Mouse (Mus musculus) small intestine, adult 2 months (tissue): ENCODE results near the gene Ap3m1. TPM values are rescaled to one million over a fixed set of nuclear protein-coding genes. Genes with fewer than 3 reads are reported as not detected.

Experiments used
- H3K27ac ChIP-seq: fragments of 200-500 bp; 2 replicates; pipeline ENCODE4 v1.5.1; 2012; ENCODE audit warnings: low read depth, low read length, control low read depth, inconsistent platforms; ENCODE audit not compliant: insufficient read depth
- H3K27me3 ChIP-seq: fragments of 200-500 bp; 2 replicates; pipeline ENCODE4 v1.6.1; 2012; ENCODE audit warnings: mild to moderate bottlenecking, moderate library complexity, low read length, inconsistent platforms; ENCODE audit not compliant: control insufficient read depth, insufficient read depth
- H3K36me3 ChIP-seq: fragments of 200-500 bp; 2 replicates; pipeline ENCODE4 v1.6.1; 2012; ENCODE audit warnings: mild to moderate bottlenecking, low read length, control low read depth, inconsistent platforms; ENCODE audit not compliant: control insufficient read depth, insufficient read depth
- H3K4me1 ChIP-seq: fragments of 200-500 bp; 2 replicates; pipeline ENCODE4 v1.6.1; 2012; ENCODE audit warnings: low read length, inconsistent platforms, mixed read lengths; ENCODE audit not compliant: control insufficient read depth, insufficient read depth, insufficient read length
- H3K4me3 ChIP-seq: fragments of 200-500 bp; 2 replicates; pipeline ENCODE4 v1.5.1; 2012; ENCODE audit warnings: low read depth, mild to moderate bottlenecking, control low read depth, inconsistent platforms, low read length, moderate library complexity
- CTCF ChIP-seq: fragments of 200-500 bp; IDR thresholded peaks from 2 replicates; pipeline ENCODE4 v1.5.1; 2012; ENCODE audit warnings: low read depth, mild to moderate bottlenecking, control low read depth, inconsistent platforms, low read length, moderate library complexity, mixed read lengths; ENCODE audit not compliant: insufficient replicate concordance, insufficient read length; ENCODE audit errors: extremely low read depth
- POLR2A ChIP-seq: fragments of 200-500 bp; IDR thresholded peaks from 2 replicates; pipeline ENCODE4 v1.6.1; 2012; ENCODE audit warnings: low read depth, mild to moderate bottlenecking, control low read depth, inconsistent platforms, low read length, moderate library complexity
- WGBS: fragments of 180-500 bp; shearing (Covaris S2); methylation state at CpG from one replicate; pipeline ENCODE4 v1.1.7; 2018; 5-methylcytosine and 5-hydroxymethylcytosine counted together
- polyA plus RNA-seq: library from polyadenylated mRNA; depleted of rRNA; stranded (reverse); fragments of >200 nt; gene quantifications from 2 replicates; pipeline ENCODE4 v1.2.3, GENCODE M21; 2012

Ap3m1 gene
- polyA plus RNA-seq, 1 experiment = 8.8 TPM

- Histone ChIP-seq H3K27ac (no peak overlapping the region), H3K36me3 (no peaks in the 10 kb centered on the region), H3K27me3 (no peaks in the 10 kb centered on the region), H3K4me3 (no peak overlapping the region), H3K4me1 (peaks cover 4% of the 10 kb centered on the region; the same call in 1 of the 2 replicates)
- 93% methylated on average over 5 of the region's 5 CpGs for WGBS
- TF ChIP-seq CTCF (no peak), POLR2A (no peak)
Measured at GRCm38 (mm10) chr14:21069594-21069993, 17.3 kb upstream of the Ap3m1 start.

- Histone ChIP-seq H3K4me3 (no peak overlapping the region), H3K4me1 (peaks cover 4% of the 10 kb centered on the region; the same call in 1 of the 2 replicates), H3K27ac (no peak overlapping the region), H3K36me3 (no peaks in the 10 kb centered on the region), H3K27me3 (no peaks in the 10 kb centered on the region)
- TF ChIP-seq POLR2A (no peak), CTCF (no peak)
- 21% methylated on average over 8 of the region's 8 CpGs for WGBS
Measured at GRCm38 (mm10) chr14:21065490-21066162, 13.3 kb upstream of the Ap3m1 start.

GRCm38 (mm10) chr14:21064321-21064720 is 12.0 kb upstream of the Ap3m1 start:
- Histone ChIP-seq H3K36me3 (no peaks in the 10 kb centered on the region), H3K4me1 (peaks cover 4% of the 10 kb centered on the region; the same call in 1 of the 2 replicates), H3K27ac (no peak overlapping the region), H3K27me3 (no peaks in the 10 kb centered on the region), H3K4me3 (no peak overlapping the region)
- TF ChIP-seq POLR2A (no peak), CTCF (no peak)
- WGBS = 18% methylated on average over 1 of the region's 1 CpGs

GRCm38 (mm10) chr14:21062766-21063513 is 10.6 kb upstream of the Ap3m1 start:
- Histone ChIP-seq H3K27me3 (no peaks in the 10 kb centered on the region), H3K27ac (no peak overlapping the region), H3K4me3 (no peak overlapping the region), H3K4me1 (peaks cover 4% of the 10 kb centered on the region; the same call in 1 of the 2 replicates), H3K36me3 (no peaks in the 10 kb centered on the region)
- WGBS = 56% methylated on average over 5 of the region's 5 CpGs
- no peak for TF ChIP-seq POLR2A

GRCm38 (mm10) chr14:21058972-21059371 is 6.7 kb upstream of the Ap3m1 start:
- H3K36me3 ChIP-seq = no peaks in the 10 kb centered on the region
- WGBS = 89% methylated on average over 2 of the region's 2 CpGs
- no peak overlapping the region for H3K4me3 ChIP-seq
- no peak overlapping the region for H3K27ac ChIP-seq
- TF ChIP-seq POLR2A (no peak), CTCF (no peak)
- no peaks in the 10 kb centered on the region for H3K4me1 ChIP-seq
- H3K27me3 ChIP-seq = no peaks in the 10 kb centered on the region

- no peak for TF ChIP-seq CTCF
- no peak for TF ChIP-seq POLR2A
- 48% methylated on average over 7 of the region's 7 CpGs for WGBS
- no peaks in the 10 kb centered on the region for H3K4me1 ChIP-seq
- H3K27ac ChIP-seq = no peak overlapping the region
- H3K27me3 ChIP-seq = no peaks in the 10 kb centered on the region
- no peaks in the 10 kb centered on the region for H3K36me3 ChIP-seq
- H3K4me3 ChIP-seq = no peak overlapping the region
Measured at GRCm38 (mm10) chr14:21053586-21053985, 1.3 kb upstream of the Ap3m1 start.

- Histone ChIP-seq H3K27ac (peak overlapping the region; percentile 20; the same call in 1 of the 2 replicates), H3K4me1 (peaks cover under 1% of the 10 kb centered on the region; the same call in 1 of the 2 replicates), H3K4me3 (peak overlapping the region; percentile 86), H3K27me3 (no peaks in the 10 kb centered on the region), H3K36me3 (no peaks in the 10 kb centered on the region)
- no peak for TF ChIP-seq CTCF
- no peak for TF ChIP-seq POLR2A
- WGBS = 3% methylated on average over 8 of the region's 8 CpGs
Measured at GRCm38 (mm10) chr14:21053151-21053550, 843 bp upstream of the Ap3m1 start.
